14 mouse cellular contexts compared by ENCODE assay signal in genomic region chr12:72786986-72787385, GRCm38 (mm10).
"Had no signal": no experiment of that assay in that cellular context is flagged by ENCODE, and none has a peak within 500 bp of the region (broad histone marks: within the 10 kb centered on the region; RNA-seq: fewer than 3 reads in every experiment).

No protein-coding gene starts in this region.

- H3K27me3 ChIP-seq: intestine, embryonic 15.5 days; limb, embryonic 12.5 days; liver, embryonic 13.5 days; megakaryocyte, embryonic 14.5 days; midbrain, embryonic 15.5 days; neural tube, embryonic 12.5 days had no signal

- DNase-seq: liver, embryonic 13.5 days; lung, adult 2 months; lung, postnatal 10 days; thymus, adult 18-20 months; thymus, postnatal 14 days had no signal

- H3K9ac ChIP-seq: intestine, embryonic 15.5 days; limb, embryonic 12.5 days; liver, embryonic 13.5 days; midbrain, embryonic 15.5 days; neural tube, embryonic 12.5 days had no signal

- H3K4me2 ChIP-seq: intestine, embryonic 15.5 days; limb, embryonic 12.5 days; liver, embryonic 13.5 days; midbrain, embryonic 11.5 days; midbrain, embryonic 15.5 days; neural tube, embryonic 12.5 days had no signal

- H3K9me3 ChIP-seq: intestine, embryonic 15.5 days; limb, embryonic 12.5 days; liver, embryonic 13.5 days; megakaryocyte, embryonic 14.5 days; midbrain, embryonic 15.5 days; neural tube, embryonic 12.5 days had no signal

- ATAC-seq: intestine, embryonic 15.5 days; midbrain, embryonic 15.5 days had no signal

- H3K27ac ChIP-seq: intestine, embryonic 15.5 days; layer of hippocampus, adult 2 months; limb, embryonic 12.5 days; liver, embryonic 13.5 days; macrophage; midbrain, embryonic 15.5 days; neural tube, embryonic 12.5 days; stomach, postnatal 0 days had no signal

- H3K4me3 ChIP-seq: intestine, embryonic 15.5 days; layer of hippocampus, adult 2 months; limb, embryonic 12.5 days; liver, embryonic 13.5 days; megakaryocyte, embryonic 14.5 days; midbrain, embryonic 15.5 days; neural tube, embryonic 12.5 days had no signal

- H3K4me1 ChIP-seq: midbrain, embryonic 15.5 days; neural tube, embryonic 12.5 days had no signal
